Mouse (Mus musculus): ENCODE results near the gene Pstk.

DNA sequence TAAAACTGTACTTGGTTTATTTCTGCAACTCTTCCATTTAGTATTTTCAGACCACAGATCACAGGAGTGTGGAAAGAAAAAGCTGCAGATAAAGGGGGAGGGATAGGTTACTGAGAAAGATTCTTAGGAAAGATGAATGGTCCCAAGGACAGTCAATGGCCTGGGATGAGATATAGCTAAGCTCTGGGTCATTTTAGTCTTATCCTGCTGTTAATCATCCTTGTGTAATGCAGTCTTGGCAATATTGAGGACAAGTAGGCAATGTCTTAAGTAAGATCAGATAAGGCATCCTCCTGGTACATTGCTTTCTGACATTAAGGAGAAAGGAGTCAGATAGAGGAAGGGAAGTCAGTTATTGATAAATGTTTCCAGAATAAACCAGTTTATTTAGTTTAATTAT is 46.7 kb downstream of the Pstk start:
- no peak for TF ChIP-seq CTCF (IDR thresholded peaks at IDR 0.05; ENCODE audit: low read depth, low read length)
- no peak for TF ChIP-seq POLR2A (IDR thresholded peaks at IDR 0.05; ENCODE audit: insufficient read depth, low read length)

Measured in ES-Bruce4 (cell line).